Mouse (Mus musculus): ENCODE measurements around the gene Tpsb2. TPM values are rescaled to one million over a fixed set of nuclear protein-coding genes. Genes with fewer than 3 reads are reported as not detected.

Tpsb2 gene
- polyA plus RNA-seq, 1 experiment from 2014 or later = not detected

DNA sequence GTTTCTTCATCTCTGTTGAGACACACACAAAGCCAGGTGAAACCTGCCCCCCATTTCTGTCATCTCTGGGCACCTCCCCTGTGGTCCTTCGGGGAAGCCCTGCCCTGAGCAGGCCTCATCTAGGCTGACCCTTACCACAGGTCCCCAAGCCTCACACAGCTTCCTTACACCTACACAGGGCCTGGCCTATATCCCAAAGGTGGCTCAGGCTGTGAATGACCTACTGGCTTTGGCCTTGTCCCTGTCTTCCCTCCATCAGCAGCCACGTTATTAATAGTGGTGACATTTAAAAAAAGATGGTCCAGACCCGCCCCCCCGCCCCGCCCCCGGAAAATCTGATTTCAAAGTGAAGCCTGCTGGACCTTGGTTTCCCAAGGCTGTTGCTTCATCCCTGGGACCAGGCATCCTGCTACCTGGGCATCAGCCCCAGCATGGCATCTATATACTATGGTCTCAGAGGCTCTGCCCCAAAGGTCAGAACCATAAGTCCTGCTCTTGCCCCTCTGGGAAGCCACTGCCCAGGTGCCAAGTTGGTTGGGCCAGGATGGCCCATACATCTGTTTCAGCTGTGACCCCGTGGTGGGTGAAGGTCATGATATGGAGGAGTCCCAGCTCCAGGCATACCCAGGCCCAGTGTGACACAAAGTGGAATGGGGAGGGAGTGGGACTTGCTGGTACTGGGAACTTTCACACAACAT, 42.3 kb downstream of the Tpsb2 start:
- Histone ChIP-seq H3K4me1 (replicated peaks) (peaks cover 81% of the 10 kb centered on the region), H3K36me3 (no peaks in the 10 kb centered on the region), H3K27ac (no peak overlapping the region), H3K4me3 (replicated peaks) (no peak overlapping the region), H3K27me3 (peaks cover 15% of the 10 kb centered on the region), H3K4me2 (replicated peaks) (no peak overlapping the region), H3K9me3 (no peaks in the 10 kb centered on the region), H3K9ac (replicated peaks) (no peak overlapping the region)
- WGBS = 83% methylated on average over 7 of the region's 7 CpGs
- no peak for ATAC-seq

DNA sequence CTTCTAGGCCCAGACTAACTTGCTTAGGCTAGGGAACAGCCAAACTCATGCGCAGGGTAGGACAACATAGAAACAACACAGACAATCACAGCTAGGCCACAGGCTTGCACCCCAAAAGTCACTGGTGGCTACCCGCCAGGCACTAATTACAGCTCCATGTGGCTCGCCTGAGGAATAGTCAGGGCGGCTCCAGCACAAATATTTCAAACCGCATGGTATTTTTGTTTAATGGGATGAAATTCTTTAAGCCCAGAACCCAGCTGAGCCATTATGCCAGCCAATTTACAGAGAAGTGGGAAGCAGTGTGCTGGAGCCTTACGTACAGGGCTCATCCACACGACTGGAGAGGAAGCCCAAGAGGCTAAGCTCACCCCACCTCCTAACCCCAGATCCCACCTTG, 43.5 kb downstream of the Tpsb2 start:
- ATAC-seq = no peak
- peaks cover 80% of the 10 kb centered on the region for H3K4me1 ChIP-seq (replicated peaks)
- H3K9ac ChIP-seq (replicated peaks) = peak overlapping the region; percentile 49; the same call in 1 of the 2 replicates
- 0 out of 2 replicates have a peak, but pooled peaks cover 3% of the 10 kb centered on the region for H3K27me3 ChIP-seq
- H3K27ac ChIP-seq = peak overlapping the region; percentile 35; the same call in 1 of the 2 replicates
- H3K9me3 ChIP-seq = no peaks in the 10 kb centered on the region
- WGBS = 51% methylated on average over 7 of the region's 7 CpGs
- no peaks in the 10 kb centered on the region for H3K36me3 ChIP-seq
- H3K4me2 ChIP-seq (replicated peaks) = no peak overlapping the region
- no peak overlapping the region for H3K4me3 ChIP-seq (replicated peaks)

DNA sequence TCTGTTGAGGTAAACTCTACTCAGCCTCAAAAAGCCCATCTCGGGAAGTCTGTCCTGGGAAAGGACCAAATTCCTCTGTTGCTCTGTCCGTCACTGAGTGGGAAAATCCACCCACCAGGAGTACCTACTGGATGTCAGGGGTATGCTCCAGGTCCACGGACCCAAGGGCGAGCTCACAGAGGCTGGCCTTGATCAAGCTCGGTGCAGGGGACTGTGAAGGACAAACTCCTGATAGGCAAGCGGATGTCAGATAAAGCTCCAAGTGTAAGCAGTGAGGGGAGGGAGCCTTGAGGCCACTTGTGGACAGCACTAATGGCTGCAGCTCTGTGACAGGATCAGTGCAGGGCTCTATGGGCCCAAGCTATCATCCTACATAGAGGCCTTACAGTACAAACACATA, 44.1 kb downstream of the Tpsb2 start:
- Histone ChIP-seq H3K27ac (peak overlapping the region; percentile 35; the same call in 1 of the 2 replicates), H3K4me1 (replicated peaks) (peaks cover 80% of the 10 kb centered on the region), H3K4me3 (replicated peaks) (no peak overlapping the region), H3K36me3 (no peaks in the 10 kb centered on the region), H3K9me3 (no peaks in the 10 kb centered on the region), H3K4me2 (replicated peaks) (no peak overlapping the region), H3K9ac (replicated peaks) (peak overlapping the region; percentile 49; the same call in 1 of the 2 replicates), H3K27me3 (0 out of 2 replicates have a peak, but pooled peaks cover 3% of the 10 kb centered on the region)
- 83% methylated on average over 6 of the region's 6 CpGs for WGBS
- ATAC-seq = no peak

DNA sequence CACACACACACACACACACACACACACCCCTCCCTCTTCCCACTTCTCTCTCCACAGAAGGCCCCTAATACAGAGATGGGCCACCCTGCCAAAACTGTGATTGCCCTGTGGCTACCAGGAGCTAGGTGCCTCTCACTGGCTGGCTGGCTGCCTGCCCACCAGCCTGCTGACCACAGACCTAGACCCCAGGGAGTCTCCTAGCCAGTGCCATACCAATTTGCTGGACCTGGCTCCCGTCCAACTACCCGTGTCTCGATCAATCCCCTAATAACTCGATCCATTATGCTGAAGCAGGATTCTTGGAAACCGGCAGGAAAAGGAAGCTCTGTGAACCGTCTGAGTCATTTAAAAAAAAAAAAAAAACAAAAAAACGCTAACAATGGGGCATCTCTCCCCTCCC, 44.7 kb downstream of the Tpsb2 start:
- no peak overlapping the region for H3K4me2 ChIP-seq (replicated peaks)
- H3K4me3 ChIP-seq (replicated peaks) = no peak overlapping the region
- no peaks in the 10 kb centered on the region for H3K36me3 ChIP-seq
- 0 out of 2 replicates have a peak, but pooled peaks cover 3% of the 10 kb centered on the region for H3K27me3 ChIP-seq
- peaks cover 80% of the 10 kb centered on the region for H3K4me1 ChIP-seq (replicated peaks)
- H3K27ac ChIP-seq = peak overlapping the region; percentile 52
- peak overlapping the region; percentile 1; the same call in 1 of the 2 replicates for H3K9ac ChIP-seq (replicated peaks)
- WGBS = 40% methylated on average over 7 of the region's 7 CpGs
- no peaks in the 10 kb centered on the region for H3K9me3 ChIP-seq
- no peak for ATAC-seq

DNA sequence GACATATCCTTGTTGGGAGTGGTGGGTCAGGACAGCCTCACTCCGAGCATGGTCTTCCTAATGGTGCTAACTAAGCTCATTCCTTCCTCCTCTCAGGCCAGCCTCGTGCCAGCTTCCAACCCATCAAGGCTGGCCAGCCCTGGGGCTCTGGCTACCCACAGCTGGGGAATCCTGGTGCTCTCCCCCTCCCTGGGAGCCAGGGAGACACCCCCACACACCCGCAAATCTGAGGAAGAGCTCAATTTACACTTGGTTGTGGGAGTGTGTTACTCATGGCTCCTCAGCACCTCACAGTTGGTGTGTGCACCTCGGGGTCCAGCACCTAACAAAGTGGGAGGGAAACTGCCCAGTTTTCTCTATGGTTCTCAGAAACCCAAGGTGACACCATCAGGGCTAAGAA, 45.1 kb downstream of the Tpsb2 start:
- H3K4me3 ChIP-seq (replicated peaks) = no peak overlapping the region
- 0 out of 2 replicates have a peak overlapping the region, but pooled peaks have one; percentile 1 for H3K9ac ChIP-seq (replicated peaks)
- H3K9me3 ChIP-seq = no peaks in the 10 kb centered on the region
- H3K27me3 ChIP-seq = 0 out of 2 replicates have a peak, but pooled peaks cover 3% of the 10 kb centered on the region
- H3K4me2 ChIP-seq (replicated peaks) = no peak overlapping the region
- H3K36me3 ChIP-seq = no peaks in the 10 kb centered on the region
- 72% methylated on average over 4 of the region's 4 CpGs for WGBS
- peaks cover 80% of the 10 kb centered on the region for H3K4me1 ChIP-seq (replicated peaks)
- peak overlapping the region; percentile 52 for H3K27ac ChIP-seq
- ATAC-seq = no peak

DNA sequence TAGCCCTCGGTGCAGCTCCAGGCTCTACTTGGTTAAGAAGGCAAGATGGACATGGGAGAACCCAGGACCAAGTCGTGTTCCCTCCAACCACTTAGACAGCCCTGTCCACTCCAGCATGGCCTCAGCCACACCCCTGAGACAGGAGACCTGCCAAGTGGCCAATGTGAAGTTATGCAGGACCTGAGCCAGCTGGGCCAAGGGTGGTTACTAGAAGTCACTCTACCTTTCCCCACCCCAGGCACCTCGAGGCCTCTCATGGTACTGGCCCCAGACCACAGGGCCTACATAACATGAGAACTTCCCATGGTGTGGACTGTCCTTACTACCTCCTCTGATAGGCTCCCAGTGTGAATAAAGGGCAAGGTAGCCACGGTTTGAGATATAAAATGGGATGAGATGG, 48.1 kb downstream of the Tpsb2 start:
- peaks cover 79% of the 10 kb centered on the region for H3K4me1 ChIP-seq (replicated peaks)
- H3K4me2 ChIP-seq (replicated peaks) = no peak overlapping the region
- no peak overlapping the region for H3K27ac ChIP-seq
- H3K27me3 ChIP-seq = no peaks in the 10 kb centered on the region
- no peak overlapping the region for H3K9ac ChIP-seq (replicated peaks)
- 84% methylated on average over 4 of the region's 4 CpGs for WGBS
- H3K36me3 ChIP-seq = no peaks in the 10 kb centered on the region
- no peaks in the 10 kb centered on the region for H3K9me3 ChIP-seq
- no peak overlapping the region for H3K4me3 ChIP-seq (replicated peaks)
- no peak for ATAC-seq

DNA sequence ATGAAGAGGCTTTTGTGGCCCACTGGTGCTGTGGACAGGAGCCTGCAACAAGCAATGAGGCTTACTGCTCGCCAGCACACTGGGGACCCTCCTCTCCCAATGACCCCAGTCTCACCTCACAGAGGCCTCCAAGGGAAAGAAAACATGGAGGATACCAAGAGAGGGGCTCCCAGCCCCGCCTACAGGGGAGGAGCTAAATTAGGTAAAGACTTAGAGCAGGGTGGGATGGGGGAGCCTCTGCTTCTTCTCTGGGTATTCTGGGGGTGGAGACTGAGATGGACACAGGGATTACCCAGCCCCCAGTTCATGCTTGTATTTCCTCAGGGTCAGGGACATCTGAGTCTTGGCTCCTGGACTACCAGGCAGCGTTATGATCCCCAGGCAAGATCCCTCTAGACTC, 48.8 kb downstream of the Tpsb2 start:
- H3K27me3 ChIP-seq = no peaks in the 10 kb centered on the region
- peaks cover 79% of the 10 kb centered on the region for H3K4me1 ChIP-seq (replicated peaks)
- H3K4me3 ChIP-seq (replicated peaks) = no peak overlapping the region
- no peaks in the 10 kb centered on the region for H3K9me3 ChIP-seq
- H3K36me3 ChIP-seq = no peaks in the 10 kb centered on the region
- 42% methylated on average over 3 of the region's 3 CpGs for whole genome bisulfite sequencing
- no peak overlapping the region; the same call in 1 of the 2 replicates for H3K4me2 ChIP-seq (replicated peaks)
- peak overlapping the region; percentile 78 for H3K27ac ChIP-seq
- ATAC-seq = no peak
- H3K9ac ChIP-seq (replicated peaks) = 0 out of 2 replicates have a peak overlapping the region, but pooled peaks have one; percentile 47

DNA sequence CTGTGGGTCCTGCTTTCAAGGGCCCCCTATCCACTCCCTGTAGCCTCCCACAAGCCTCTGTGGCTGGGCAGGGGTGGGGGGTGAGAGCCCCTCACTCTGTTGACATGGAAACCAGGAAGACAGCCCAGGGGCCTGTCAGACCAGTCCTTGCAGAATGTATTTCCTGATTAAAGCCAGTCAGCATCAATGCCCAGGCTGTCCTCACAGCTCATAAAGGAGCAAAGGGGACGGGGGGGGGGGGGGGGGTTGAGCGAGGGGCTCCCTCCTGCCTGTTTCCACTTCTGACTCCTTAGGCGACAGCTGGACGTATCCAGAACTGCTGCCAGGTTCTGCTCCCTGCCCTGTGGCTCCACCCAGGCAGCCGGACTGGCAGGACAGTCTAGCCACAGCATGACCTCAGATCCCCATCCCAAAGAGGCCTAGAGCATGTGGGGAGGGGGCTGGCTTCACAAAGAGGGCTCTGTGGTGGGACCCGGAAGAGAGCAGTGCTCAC, 49.4 kb downstream of the Tpsb2 start:
- H3K4me3 ChIP-seq (replicated peaks) = no peak overlapping the region
- H3K27ac ChIP-seq = peak overlapping the region; percentile 78
- H3K9me3 ChIP-seq = no peaks in the 10 kb centered on the region
- no peaks in the 10 kb centered on the region for H3K27me3 ChIP-seq
- H3K4me1 ChIP-seq (replicated peaks) = peaks cover 79% of the 10 kb centered on the region
- ATAC-seq = peak; percentile 51
- WGBS = 3% methylated on average over 6 of the region's 6 CpGs
- H3K36me3 ChIP-seq = no peaks in the 10 kb centered on the region
- peak overlapping the region; percentile 22 for H3K4me2 ChIP-seq (replicated peaks)
- peak overlapping the region; percentile 49 for H3K9ac ChIP-seq (replicated peaks)

DNA sequence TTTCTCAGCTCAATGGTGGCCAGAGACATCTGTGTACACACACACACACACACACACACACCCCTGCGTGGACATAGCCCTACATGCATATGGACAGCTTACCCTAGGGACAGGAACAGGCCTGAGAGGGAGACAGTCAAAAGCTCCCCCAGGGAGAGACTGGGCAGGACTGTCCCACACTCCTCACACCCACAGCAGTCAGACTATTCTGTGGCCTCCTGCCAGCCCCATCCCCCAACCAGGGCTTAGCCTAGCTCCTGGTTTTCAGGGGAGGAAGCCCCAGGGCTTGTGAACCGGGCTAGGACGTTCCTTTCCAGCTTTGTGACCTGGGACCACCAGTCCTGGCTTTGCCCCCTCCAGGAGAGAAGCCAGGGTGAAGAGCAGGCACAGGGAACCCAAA, 50.1 kb downstream of the Tpsb2 start:
- peak; percentile 25 for ATAC-seq
- whole genome bisulfite sequencing = 13% methylated on average over 3 of the region's 3 CpGs
- no peaks in the 10 kb centered on the region for H3K27me3 ChIP-seq
- peak overlapping the region; percentile 22 for H3K4me2 ChIP-seq (replicated peaks)
- peak overlapping the region; percentile 78 for H3K27ac ChIP-seq
- peak overlapping the region; percentile 49 for H3K9ac ChIP-seq (replicated peaks)
- no peak overlapping the region for H3K4me3 ChIP-seq (replicated peaks)
- H3K4me1 ChIP-seq (replicated peaks) = peaks cover 79% of the 10 kb centered on the region
- H3K36me3 ChIP-seq = no peaks in the 10 kb centered on the region
- H3K9me3 ChIP-seq = no peaks in the 10 kb centered on the region

DNA sequence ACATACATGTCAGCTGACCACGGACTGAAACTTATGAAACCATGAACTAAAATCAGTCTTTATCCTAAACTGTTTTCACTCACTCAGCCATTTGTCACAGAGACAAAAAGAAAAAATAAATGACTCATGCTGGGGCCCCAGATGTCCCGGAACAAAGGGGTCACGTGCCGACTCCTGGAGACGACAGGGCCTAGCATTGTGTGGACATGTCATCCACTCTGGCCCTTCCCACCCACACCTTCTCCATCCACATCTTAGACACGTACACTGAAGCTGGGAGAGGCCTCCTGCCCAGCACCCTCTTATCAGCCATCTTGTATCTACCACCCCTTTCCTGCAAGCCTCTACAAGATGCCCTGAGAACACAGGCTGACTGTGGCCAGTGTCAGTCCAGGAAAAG, 51.9 kb downstream of the Tpsb2 start:
- Histone ChIP-seq H3K9ac (replicated peaks) (no peak overlapping the region), H3K27me3 (no peaks in the 10 kb centered on the region; the same call in 1 of the 2 replicates), H3K4me3 (replicated peaks) (no peak overlapping the region), H3K36me3 (peaks cover 8% of the 10 kb centered on the region), H3K4me2 (replicated peaks) (no peak overlapping the region), H3K4me1 (replicated peaks) (peaks cover 77% of the 10 kb centered on the region), H3K27ac (peak overlapping the region; percentile 81; the same call in 1 of the 2 replicates), H3K9me3 (no peaks in the 10 kb centered on the region)
- 66% methylated on average over 6 of the region's 6 CpGs for WGBS
- ATAC-seq = no peak

Data from midbrain, embryonic 13.5 days (tissue).